Mouse (Mus musculus) gastrocnemius, postnatal 14 days (tissue): ENCODE results near the gene Wdr62. TPM values are rescaled to one million over a fixed set of nuclear protein-coding genes. Genes with fewer than 3 reads are reported as not detected.

ENCODE experiments used
- DNase-seq: peaks from one replicate; pipeline ENCODE4 v3.0.0; 2021; ENCODE audit warnings: mixed read lengths
- intact Hi-C: fragments of 180-260 bp; cut with DNase I; formaldehyde crosslinking; loops from one replicate; pipeline ENCODE4 v1.15.1; 2025; ENCODE audit warnings: low total_unique reads
- total RNA-seq, 2 experiments: library from RNA; stranded (reverse); gene quantifications; 2 replicates each; pipeline ENCODE4 v1.2.3; 2021

Gene Wdr62
- total RNA-seq, 2 experiments from 2014 or later, result 2.9 to 3.1 TPM

DNA sequence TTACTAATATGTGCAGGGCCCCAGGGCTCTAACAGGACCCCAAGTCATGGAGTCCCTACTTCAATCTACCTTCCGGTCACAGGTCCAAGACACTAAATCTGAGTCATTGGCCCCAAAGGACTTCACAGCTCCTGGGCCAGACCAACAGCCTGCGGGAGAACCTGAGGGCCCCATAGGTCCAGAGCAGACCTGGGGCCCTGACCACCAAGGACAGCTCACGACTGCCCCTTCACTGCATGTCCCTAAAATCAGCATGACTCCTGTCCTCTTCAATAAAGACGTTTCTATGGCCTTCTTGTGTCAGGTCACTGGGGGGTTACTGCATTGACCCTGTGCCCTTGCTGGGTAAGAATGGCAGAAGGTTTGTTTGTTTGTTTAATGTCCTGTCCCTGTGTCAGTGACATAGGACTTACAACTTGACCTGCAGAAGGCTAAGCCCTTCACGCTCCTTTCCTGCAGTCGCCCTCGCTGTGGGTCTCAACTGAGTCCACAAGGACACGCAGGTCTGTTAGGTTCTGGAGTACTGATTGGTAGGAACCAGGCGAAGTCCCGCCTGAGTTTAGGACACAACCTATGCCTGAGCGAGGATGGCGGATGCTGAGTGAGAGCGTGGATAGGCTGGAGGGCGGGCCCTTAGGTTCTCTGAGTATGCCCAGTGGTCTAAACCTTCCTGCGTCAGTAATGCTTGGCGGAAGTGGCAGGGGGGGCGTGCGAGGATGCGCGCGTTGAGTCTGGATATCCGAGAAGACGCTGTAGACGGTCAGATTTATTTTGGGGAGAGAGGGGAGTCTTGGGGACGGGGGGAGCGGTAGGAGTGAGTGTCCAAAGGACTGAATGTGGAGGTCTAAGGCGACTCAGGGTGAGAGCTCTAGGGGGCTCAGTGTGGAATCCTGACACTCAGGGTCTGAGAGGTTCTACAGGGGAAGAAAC, 28.1 kb upstream of the Wdr62 start, which contains the start of gene Alkbh6:
Alkbh6 (plus strand) TSS at position 642 of the 930 bp plus-strand sequence.
- intact Hi-C loops, result loop anchor here (10.0 kb wide), 1 partner anchor 74 kb away; the partner anchor contains the start of genes Ovol3, Polr2i and Tbcb
- DNase-seq, result peak; percentile 93

DNA sequence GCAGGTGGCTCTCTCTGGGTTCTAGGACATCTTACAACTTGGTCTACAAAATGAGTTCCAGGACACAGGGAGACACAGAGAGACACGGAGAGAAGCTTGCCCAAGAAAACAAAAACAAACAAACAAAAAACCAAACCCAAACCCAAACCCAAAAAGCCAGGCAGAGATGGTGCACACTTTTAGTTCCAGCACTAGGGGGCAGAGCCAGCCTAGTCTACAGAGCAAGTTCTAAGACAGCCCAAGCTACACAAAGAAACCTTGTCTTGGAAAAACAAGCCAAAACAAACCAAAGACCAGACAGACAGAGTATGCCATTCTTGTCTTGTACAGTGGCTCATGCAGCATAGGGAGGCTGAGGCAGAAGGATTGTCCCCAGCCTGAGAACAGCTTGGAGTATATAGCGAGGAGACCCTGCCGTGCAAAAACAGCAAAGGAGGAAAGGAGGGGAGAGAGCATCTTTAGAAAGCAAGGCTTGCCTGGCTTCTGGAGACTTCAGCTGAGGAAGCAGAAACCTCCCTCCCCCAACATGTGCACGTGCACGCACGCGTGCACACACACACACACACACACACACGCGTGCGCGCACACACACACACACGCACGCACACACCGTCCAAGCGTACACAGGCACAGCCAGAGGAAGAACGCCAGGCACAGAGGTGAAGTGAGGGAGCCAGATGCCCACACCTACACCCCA, 26.0 kb upstream of the Wdr62 start:
- intact Hi-C loops, result loop anchor here (10.0 kb wide), 1 partner anchor 71 kb away; the partner anchor contains the start of genes Ovol3, Polr2i and Tbcb
- no peak for DNase-seq

DNA sequence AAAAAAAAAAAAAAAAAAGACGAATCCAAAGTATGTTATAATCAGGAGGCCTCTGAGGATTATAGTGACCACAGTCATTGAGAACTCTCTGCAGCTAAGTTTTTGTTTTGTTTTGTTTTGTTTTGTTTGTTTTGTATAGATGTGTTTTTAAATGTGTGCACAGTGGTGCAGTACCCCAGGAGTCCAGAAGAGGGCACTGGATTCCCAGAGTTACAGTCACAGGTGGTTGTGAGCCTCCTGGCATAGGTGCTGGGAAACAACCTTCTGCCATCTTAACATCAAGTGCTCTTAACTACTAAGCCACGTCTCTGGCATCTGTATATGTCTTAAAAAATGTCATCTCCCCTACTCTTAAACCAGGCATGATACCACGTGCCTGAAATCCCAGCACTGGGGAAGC, 20.7 kb upstream of the Wdr62 start:
- intact Hi-C loops, result loop anchor here (10.0 kb wide), 1 partner anchor 66 kb away; the partner anchor contains the start of genes Ovol3, Polr2i and Tbcb
- DNase-seq, result no peak

DNA sequence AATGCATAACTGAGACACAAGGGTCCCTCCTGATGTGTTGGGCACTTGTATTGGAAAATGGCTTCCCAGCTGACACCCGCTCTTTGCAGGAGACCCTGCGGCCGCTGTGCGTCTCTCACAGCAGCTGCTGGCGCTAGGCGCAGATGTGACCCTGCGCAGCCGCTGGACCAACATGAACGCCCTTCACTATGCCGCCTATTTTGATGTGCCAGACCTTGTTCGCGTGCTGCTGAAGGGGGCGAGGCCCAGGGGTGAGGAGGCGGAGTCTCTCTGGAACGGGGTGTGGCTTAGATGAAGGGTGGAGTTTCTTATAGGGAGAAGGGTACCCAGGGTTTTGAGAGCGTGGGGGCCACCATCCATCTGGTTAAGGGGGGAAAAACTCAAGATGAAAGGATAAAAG, 17.0 kb upstream of the Wdr62 start:
- intact Hi-C loops, result no loop called here

DNA sequence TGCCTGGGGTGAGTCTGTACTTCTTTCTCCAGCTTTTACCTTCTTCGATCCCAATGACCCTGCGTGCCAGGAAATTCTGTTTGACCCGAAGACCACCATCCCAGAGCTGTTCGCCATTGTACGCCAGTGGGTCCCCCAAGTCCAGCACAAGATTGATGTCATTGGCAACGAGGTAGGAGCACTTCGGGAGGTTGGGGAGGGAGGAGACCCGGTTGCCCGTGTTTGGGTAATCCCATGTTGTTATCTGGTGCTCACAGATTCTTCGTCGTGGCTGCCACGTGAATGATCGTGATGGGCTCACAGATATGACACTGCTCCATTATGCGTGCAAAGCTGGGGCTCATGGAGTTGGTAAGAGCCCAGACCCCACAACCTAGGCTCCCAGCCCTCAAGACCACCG, 16.6 kb upstream of the Wdr62 start:
- no peak for DNase-seq
- intact Hi-C loops, result no loop called here

More for the DNA sequence above, 17.0 kb upstream of the Wdr62 start:
- no peak for DNase-seq

DNA sequence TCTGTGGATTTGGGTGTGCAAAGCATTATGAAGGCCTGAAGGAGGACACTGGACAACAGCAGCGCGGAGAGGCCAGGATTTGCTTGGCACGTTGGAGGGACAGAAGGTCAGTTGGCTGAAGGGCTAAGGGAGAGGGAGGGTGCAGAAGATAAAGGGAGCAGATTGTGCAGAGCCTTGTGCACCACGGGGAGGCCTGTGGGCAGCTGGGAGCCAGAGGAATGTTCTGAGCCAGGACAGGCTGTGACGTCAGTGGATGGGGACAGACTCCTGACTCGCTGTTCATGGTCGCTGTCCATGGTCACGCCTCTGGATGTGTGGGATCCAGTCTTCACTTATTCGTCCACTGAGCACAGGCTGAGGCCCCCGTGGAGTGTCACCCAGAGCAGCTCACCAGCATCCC, 14.9 kb upstream of the Wdr62 start:
- peak; percentile 54 for DNase-seq
- intact Hi-C loops, result no loop called here

DNA sequence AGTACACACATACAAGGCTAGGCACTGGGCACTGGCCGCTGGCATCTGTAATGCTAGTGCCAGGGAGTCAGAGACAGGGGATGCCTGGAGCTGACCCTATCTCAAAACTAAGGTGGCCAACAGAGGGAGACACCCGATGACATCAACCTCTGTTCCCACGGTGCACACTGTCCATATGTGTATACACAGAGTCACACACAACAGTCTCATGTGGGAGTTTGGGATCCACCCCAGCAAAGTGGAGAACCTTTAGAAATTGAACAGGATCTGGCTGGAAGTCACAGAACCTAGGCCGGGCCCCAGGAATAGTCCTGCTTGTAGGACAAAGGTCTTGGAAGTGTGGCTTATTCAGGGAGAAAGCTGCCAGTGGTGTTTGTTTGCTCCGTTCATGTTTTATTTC, 14.1 kb upstream of the Wdr62 start:
- intact Hi-C loops, result no loop called here

DNA sequence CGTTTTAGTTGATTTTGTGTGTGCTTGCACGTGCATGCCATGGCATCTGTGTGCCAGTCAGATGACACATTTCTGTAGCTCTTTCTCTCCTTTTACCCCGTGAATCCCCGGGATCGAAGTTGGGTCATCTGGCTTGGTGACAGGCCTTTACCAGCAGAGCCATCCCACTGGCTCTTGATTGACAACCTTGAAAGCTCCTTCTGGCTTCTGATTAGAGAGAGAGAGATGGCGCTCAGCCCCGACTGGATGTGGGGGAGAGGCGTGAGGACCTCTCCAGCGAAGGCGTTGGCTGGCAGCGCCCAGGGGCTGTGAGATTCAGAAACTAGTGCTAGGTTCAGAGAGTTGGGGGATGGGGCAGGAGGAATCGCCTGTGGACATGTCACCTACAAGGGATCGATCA, 13.6 kb upstream of the Wdr62 start:
- no peak for DNase-seq
- intact Hi-C loops, result no loop called here

More for the DNA sequence above, 14.1 kb upstream of the Wdr62 start:
- DNase-seq, result no peak

DNA sequence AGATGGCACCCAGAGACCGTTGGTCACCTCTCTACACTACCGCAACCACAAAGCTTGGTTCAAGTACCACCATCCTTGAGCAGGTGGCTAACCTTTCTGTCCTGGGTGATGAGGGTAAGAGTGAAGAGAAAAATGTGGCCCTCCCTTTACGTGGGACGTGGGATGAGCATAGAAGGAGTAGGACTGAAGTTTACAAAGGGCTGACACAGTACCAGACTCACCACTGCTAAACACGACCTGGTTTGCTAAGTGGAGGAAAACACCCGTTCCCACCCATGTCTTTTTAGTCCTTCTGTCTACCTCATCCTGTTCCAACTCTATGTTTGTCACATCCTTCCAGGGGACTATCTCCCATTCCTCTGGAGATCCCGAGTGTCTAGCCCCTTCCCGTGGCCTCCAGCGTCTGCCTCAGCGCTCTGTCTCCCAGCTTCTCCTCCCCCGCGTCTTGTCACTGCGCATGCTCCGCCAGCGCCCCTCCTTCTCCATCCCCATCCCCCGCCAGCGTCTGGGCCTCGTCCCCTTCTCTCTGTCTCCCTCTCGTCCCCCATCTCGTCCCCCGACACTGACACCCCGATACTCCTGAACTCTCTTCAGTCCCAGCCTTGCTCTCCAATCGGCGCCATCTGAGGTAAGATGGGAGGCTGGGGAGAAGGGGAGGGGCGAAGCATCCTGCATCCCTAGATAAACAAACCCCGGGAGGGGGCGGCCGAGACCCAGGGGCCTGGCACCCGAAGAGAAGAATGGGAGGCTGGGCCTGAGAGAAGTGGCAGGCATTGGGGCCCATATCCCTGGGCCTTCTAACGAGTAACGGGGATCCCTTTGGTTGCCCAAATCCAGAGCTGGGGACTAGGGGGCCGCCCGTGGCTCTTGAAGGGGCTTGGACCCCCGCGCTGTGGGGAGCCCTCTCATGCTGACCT, 11.3 kb upstream of the Wdr62 start, which contains the start of gene Clip3:
Clip3 (plus strand) TSS at position 514 of the 917 bp plus-strand sequence.
- intact Hi-C loops, result no loop called here
- DNase-seq, result peak; percentile 85

DNA sequence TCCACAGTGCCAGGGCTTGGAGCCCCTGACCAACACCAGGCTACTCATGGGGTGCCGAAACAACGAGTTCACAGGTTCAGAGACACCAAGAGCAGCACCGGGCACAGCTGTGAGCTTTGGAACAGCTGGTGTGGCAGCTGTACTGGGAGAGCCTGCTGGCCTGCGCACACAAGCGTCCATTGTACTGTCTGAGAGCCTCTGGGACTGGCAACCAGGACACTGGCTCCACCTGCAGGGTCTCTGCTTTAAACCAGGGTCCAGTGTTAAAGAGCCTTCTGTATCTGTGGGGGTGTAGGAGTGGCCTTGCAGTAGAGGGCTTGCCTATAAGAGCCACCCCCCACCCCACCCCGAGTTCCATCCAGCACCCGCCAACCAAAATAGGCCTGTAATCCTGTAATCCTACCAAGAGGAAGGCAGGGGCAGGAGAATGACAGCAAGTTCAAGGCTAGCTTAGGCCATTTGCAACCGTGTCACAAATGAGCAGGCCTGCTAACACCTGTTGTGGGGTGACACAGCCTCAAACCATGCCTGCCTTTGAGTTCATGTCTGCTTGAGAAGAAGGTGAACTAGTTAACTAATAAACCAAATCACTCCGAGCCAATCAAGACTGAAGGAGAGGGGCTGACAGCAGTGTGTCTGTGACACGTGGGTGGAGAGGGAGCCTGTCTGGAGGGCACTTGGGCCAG, 9.6 kb upstream of the Wdr62 start:
- peak; percentile 48 for DNase-seq

DNA sequence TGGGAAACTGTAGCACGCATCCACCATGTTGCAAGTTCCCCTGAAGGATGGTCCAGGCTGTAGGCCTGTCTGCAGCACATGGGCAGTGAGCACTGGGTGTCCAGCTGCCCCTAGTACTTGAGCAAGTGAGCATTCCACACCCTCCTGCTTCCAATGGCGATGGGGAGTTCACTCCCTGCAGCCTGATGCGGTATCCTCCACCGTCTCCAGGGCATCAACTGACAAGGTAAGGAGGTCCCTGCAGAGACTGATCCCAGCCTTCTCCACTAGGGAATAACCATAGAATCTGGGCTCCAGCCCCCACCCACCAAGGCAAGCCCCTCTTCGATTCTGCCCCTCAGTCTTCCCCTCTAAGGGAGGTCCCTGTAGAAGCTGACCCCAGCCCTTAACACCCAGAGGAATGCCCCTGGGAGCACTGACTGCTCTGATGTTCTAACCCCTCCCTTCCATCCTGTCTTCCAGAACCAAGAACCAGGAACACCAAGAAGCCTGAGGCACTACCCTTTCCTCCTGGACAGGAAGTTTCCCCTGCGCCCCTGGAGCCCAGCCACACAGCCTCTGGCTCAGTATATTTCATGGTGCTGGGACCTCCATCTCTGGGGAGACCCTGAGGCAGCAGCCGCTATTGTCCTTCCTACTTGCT, 9.0 kb upstream of the Wdr62 start:
- DNase-seq, result no peak
- intact Hi-C loops, result no loop called here

More for the DNA sequence above, 9.6 kb upstream of the Wdr62 start:
- intact Hi-C loops, result no loop called here

DNA sequence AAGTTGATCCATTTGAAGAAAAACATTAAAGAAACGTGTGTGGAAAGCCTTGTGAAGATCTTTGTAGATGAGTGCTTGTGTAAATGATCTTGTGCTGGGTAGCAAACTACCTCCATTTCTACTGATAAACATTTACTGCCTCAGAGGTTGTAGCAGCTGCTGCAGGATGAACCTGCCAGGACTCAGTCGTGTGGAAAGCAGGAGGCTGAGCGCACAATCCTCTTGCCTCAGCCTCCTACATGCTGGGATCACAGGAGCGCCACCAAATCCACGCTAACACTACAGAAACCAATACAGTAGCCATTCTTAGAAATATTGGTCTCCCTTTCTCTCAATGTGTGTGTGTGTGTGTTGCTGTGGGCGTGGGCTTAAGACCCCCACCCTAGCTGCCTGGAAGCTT, 7.8 kb upstream of the Wdr62 start:
- intact Hi-C loops, result no loop called here
- DNase-seq, result no peak

DNA sequence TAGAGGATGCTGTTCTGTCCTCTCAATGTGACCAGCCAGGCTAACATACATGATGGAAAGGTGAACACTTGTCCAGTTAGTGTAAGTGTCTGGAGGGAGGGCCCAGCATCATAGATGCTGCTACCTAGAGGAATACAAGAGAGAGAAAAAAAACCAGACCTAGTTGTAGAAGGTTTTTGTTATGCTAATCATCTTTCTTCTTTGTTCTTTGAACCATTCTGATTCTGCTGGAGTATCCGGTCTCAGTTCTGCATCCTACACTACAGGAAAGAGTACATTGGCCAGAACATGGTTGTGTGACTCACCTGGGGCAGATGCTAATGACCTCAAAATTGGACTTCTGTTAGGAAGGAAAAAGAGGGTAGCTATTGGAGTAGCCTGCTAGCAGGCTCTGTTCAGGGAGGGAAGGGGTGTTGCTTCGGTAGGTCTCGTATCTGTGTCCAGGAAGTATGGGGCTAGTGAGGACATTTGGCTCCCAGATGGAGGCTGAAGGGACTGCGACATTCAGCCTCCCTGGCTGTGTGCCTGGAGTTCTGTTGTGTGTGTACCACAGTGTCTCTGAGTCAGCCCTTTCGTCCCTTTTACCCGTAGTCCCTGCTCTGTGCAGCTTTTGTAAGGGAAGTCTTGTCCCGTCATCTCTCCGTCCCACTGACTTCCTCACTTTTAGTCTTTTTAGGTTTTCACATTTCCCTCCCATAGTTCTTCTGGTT, 6.6 kb upstream of the Wdr62 start:
- intact Hi-C loops, result no loop called here
- DNase-seq, result no peak

DNA sequence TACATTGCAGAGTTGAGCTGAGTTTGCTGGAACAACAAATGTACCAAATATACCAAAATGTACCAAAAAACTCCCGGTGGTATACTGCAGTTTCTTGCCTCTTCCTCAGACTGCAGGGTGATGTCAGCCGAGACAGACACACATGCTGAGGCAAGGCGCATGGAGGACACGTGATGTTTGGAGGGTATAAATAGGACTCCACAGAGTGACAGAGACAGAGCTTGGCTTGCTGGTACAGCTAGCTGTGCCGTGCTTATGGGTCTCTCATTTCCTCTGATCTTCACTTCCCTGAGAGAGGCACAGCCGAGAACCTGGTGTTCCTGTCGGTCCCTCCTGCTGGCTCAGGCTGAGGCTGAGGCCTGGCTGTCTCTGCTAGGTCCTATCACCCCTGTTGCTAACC, 2.5 kb upstream of the Wdr62 start:
- intact Hi-C loops, result no loop called here
- DNase-seq, result no peak

DNA sequence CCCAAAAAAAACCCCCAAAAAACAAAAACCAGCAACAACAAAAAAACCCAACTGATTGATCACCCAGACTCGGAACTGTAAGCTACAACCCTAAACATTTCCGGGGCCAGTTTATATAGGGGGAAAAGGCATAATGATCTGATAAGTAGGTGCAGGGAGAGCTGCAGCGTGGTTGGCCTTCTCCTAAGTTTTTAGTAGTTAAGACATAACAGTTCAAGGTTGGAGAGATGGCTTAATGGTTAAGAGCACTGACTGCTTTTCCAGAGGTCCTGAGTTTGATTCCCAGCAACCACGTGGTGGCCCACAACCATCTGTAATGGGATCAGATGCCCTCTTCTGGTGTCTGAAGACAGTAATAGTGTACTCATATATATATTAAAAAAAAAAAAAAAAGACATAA, 1.3 kb upstream of the Wdr62 start:
- DNase-seq, result no peak
- intact Hi-C loops, result no loop called here

DNA sequence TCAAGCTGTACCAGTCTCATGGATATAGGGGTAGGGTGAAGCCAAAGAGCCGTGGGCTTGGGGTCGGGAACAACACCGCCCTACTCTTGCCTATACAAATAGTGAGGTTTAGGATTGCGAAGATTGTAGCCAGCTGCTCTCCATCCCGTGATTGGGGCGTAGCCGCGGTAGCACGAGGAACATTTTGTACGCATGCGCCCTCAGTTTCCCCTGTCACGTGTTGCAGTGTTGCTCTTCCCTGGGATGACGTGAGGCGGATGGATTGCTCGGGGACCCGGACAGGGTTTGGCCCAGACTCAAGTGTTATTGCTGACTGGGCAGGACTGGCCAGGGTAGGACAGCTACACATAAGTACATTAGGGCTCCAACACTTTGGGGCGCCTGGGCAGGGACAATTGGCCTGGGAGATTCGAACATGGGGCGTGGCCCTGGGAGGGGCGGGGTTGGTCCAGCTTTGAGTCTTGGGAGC, 485 bp upstream of the Wdr62 start:
- intact Hi-C loops, result no loop called here
- DNase-seq, result peak; percentile 86

DNA sequence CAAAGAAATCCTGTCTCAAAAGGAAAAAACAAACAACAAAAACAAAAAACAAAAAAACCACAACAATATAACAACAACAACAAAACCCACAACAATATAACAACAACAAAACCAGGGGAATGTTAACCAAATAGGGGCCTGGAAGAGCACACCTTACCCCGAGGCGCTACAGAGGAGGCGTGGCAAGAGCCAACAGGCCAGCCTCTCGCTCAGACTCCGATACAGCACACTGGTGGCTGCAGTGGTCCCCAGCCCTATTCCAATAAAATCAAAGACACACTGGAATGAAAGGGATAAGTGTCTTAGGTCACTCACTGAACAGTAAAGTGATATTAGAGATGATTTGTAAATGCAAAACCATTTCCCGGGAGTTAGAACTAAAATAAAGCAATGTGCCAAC, 683 bp downstream of the Wdr62 start:
- intact Hi-C loops, result loop anchor here (5.0 kb wide), 1 partner anchor 42 kb away; the partner anchor contains the start of gene Ovol3
- DNase-seq, result no peak
